Mouse (Mus musculus) thymus, adult 2 months (tissue): ENCODE data around the gene Lyg1.

Experiments
- CTCF ChIP-seq: fragments of 200-500 bp; IDR thresholded peaks from 2 replicates; pipeline ENCODE4 v1.5.1; 2012; ENCODE audit warnings: mild to moderate bottlenecking, control low read depth, low read length, moderate library complexity, borderline replicate concordance; ENCODE audit not compliant: control insufficient read depth, poor library complexity, insufficient read depth; ENCODE audit errors: extremely low read depth
- POLR2A ChIP-seq: fragments of 200-500 bp; IDR thresholded peaks from 2 replicates; pipeline ENCODE4 v1.6.1; 2012; ENCODE audit warnings: mild to moderate bottlenecking, low read length, control low read depth, moderate library complexity; ENCODE audit not compliant: control insufficient read depth, poor library complexity, insufficient read depth; ENCODE audit errors: extremely low read depth

- TF ChIP-seq CTCF = no peak
- TF ChIP-seq POLR2A = no peak
Measured at GRCm38 (mm10) chr1:37899816-37900215, 57.7 kb downstream of the Lyg1 start.
